ENCODE assay signal across 15 mouse cellular contexts in the genomic region with DNA sequence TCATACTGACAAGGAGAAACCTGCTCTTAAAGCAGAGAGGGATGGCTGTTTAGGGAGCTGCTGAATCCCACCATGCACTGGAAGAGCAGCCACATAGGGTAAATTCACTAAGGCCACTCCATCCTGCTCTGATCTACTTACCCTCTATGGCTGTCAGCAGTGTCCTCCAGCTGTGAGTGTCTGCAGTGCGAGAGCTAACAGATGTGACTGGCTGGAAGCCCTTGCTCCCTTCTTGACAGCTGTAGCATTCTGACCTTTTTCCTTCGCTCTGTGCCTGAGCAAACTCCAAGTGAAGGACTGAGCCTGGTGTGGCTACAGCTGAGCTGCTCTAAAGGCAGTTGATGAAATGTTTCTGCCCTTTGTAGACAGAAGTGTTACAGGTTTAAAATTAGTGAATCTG.
DNase-seq lines count a peak whose midpoint lies in the region; ATAC-seq lines count a peak whose summit lies in the region.
"Had no signal": no experiment of that assay in that cellular context is flagged by ENCODE, and none has a peak within 500 bp of the region (broad histone marks: within the 10 kb centered on the region; RNA-seq: fewer than 3 reads in every experiment).

No protein-coding gene starts in this region.

- DNase-seq in heart, postnatal 10 days = peak; percentile 29 to 30
- no peak for DNase-seq in heart, postnatal 25 days (ENCODE audit: low spot score)
- DNase-seq in kidney, postnatal 10 days = peak; percentile 27
- no peak for DNase-seq in kidney, postnatal 25 days
- peak; percentile 7 for DNase-seq in lung, postnatal 10 days
- DNase-seq in lung, postnatal 4 days = no peak
- DNase-seq in ovary, postnatal 36 days (ENCODE audit: low spot score) = no peak
- DNase-seq: adrenal gland, postnatal 25 days; cerebellum, adult 11-12 months; cerebellum, postnatal 25 days; gastrocnemius, postnatal 14 days; kidney, adult 11 months; right cerebral cortex, postnatal 25 days had no signal

- intact Hi-C loops in heart, postnatal 10 days (cut with DNase I) = no loop called here
- intact Hi-C loops in heart, postnatal 25 days (cut with DNase I) = no loop called here

- ATAC-seq in erythroid progenitor cell, adult 5-6 weeks (replicated peaks; ENCODE audit: low FRiP score, poor library complexity, severe bottlenecking) = 0 out of 2 replicates have a peak, but pooled peaks have one; percentile 21
- ATAC-seq: forebrain, embryonic 15.5 days had no signal

Comparison
In these comparisons a context has a peak if more than half of its experiments do, and no peak if none do; other contexts are left out.
1. DNase-seq: peak in heart, postnatal 10 days (2 of 2), kidney, postnatal 10 days (single experiment) and lung, postnatal 10 days (single experiment); none in heart, postnatal 25 days (single experiment), kidney, postnatal 25 days (0 of 2), lung, postnatal 4 days (0 of 2) and ovary, postnatal 36 days (single experiment).